ENCODE assay signal across 8 mouse cellular contexts in genomic region chr10:69924845-69925244, GRCm38 (mm10).
DNase-seq lines count a peak whose midpoint lies in the region; ATAC-seq lines count a peak whose summit lies in the region.

No protein-coding gene starts in this region.

- peak overlapping the region; percentile 44 for H3K4me3 ChIP-seq in lung, embryonic 16.5 days (ENCODE audit: low read length)
- peak overlapping the region; percentile 47 for H3K4me3 ChIP-seq in heart, embryonic 16.5 days (ENCODE audit: low read length)
- peak overlapping the region; percentile 38 for H3K4me3 ChIP-seq in limb, embryonic 13.5 days
- 0 out of 2 replicates have a peak overlapping the region, but pooled peaks have one; percentile 0 for H3K4me3 ChIP-seq in neural tube, embryonic 15.5 days (replicated peaks)

- peaks cover 12% of the 10 kb centered on the region for H3K4me1 ChIP-seq in lung, embryonic 16.5 days (replicated peaks; ENCODE audit: control insufficient read depth, insufficient read depth, low read length)
- peaks cover 31% of the 10 kb centered on the region for H3K4me1 ChIP-seq in heart, embryonic 16.5 days (ENCODE audit: control insufficient read depth, insufficient read depth, low read length)
- H3K4me1 ChIP-seq in limb, embryonic 13.5 days: peaks cover 52% of the 10 kb centered on the region
- H3K4me1 ChIP-seq in neural tube, embryonic 15.5 days: peaks cover 30% of the 10 kb centered on the region

- peak overlapping the region; percentile 64 for H3K4me2 ChIP-seq in lung, embryonic 16.5 days (ENCODE audit: low read depth, low read length)
- H3K4me2 ChIP-seq in heart, embryonic 16.5 days (ENCODE audit: low read depth, low read length): peak overlapping the region; percentile 65
- H3K4me2 ChIP-seq in limb, embryonic 13.5 days (replicated peaks): peak overlapping the region; percentile 69
- H3K4me2 ChIP-seq in neural tube, embryonic 15.5 days: peak overlapping the region; percentile 45

- 0 out of 2 replicates have a peak, but pooled peaks have one; percentile 36 for ATAC-seq in lung, embryonic 16.5 days (ENCODE audit: low read depth)
- ATAC-seq in heart, embryonic 16.5 days (replicated peaks; ENCODE audit: extremely low read depth, insufficient read depth, low FRiP score): 0 out of 2 replicates have a peak, but pooled peaks have one; percentile 19
- no peak for ATAC-seq in limb, embryonic 13.5 days (ENCODE audit: low FRiP score, low read depth)
- no peak for ATAC-seq in neural tube, embryonic 15.5 days (ENCODE audit: low FRiP score)

- no peak for DNase-seq in lung, adult 18-20 months
- DNase-seq in thymus, postnatal 4 days: no peak
- no peak for DNase-seq in natural killer cell, adult 2 months (ENCODE audit: low spot score in 2 of 2)
- DNase-seq in spleen, postnatal 10 days (ENCODE audit: low spot score in 2 of 2): no peak

- no peaks in the 10 kb centered on the region for H3K27me3 ChIP-seq in lung, embryonic 16.5 days (ENCODE audit: control insufficient read depth, insufficient read depth, low read depth, low read length)
- H3K27me3 ChIP-seq in heart, embryonic 16.5 days (ENCODE audit: control insufficient read depth, insufficient read depth, low read length): no peaks in the 10 kb centered on the region
- H3K27me3 ChIP-seq in limb, embryonic 13.5 days: no peaks in the 10 kb centered on the region
- no peaks in the 10 kb centered on the region for H3K27me3 ChIP-seq in neural tube, embryonic 15.5 days (replicated peaks)

- H3K9ac ChIP-seq in lung, embryonic 16.5 days (ENCODE audit: low read length): peak overlapping the region; percentile 51
- peak overlapping the region; percentile 63 for H3K9ac ChIP-seq in heart, embryonic 16.5 days (ENCODE audit: low read length)
- H3K9ac ChIP-seq in limb, embryonic 13.5 days: peak overlapping the region; percentile 43; the same call in 1 of the 2 replicates
- H3K9ac ChIP-seq in neural tube, embryonic 15.5 days (replicated peaks): no peak overlapping the region

- H3K36me3 ChIP-seq in lung, embryonic 16.5 days (ENCODE audit: control insufficient read depth, insufficient read depth, low read length): no peaks in the 10 kb centered on the region
- H3K36me3 ChIP-seq in heart, embryonic 16.5 days (ENCODE audit: control insufficient read depth, insufficient read depth): no peaks in the 10 kb centered on the region
- no peaks in the 10 kb centered on the region for H3K36me3 ChIP-seq in limb, embryonic 13.5 days
- peaks cover 6% of the 10 kb centered on the region for H3K36me3 ChIP-seq in neural tube, embryonic 15.5 days

- 4% methylated on average over 14 of the region's 14 CpGs for WGBS in lung, embryonic 16.5 days
- 5% methylated on average over 14 of the region's 14 CpGs for WGBS in heart, embryonic 16.5 days
- WGBS in limb, embryonic 13.5 days: 3% methylated on average over 14 of the region's 14 CpGs
- 7% methylated on average over 14 of the region's 14 CpGs for WGBS in neural tube, embryonic 15.5 days

- peak overlapping the region; percentile 92 for H3K27ac ChIP-seq in lung, embryonic 16.5 days (ENCODE audit: low read length)
- H3K27ac ChIP-seq in heart, embryonic 16.5 days (ENCODE audit: low read length): peak overlapping the region; percentile 89
- H3K27ac ChIP-seq in limb, embryonic 13.5 days: no peak overlapping the region; the same call in 1 of the 2 replicates
- no peak overlapping the region for H3K27ac ChIP-seq in neural tube, embryonic 15.5 days (replicated peaks)

- no peaks in the 10 kb centered on the region for H3K9me3 ChIP-seq in lung, embryonic 16.5 days (ENCODE audit: control insufficient read depth, low read length)
- H3K9me3 ChIP-seq in heart, embryonic 16.5 days (replicated peaks; ENCODE audit: control insufficient read depth, low read length): no peaks in the 10 kb centered on the region
- H3K9me3 ChIP-seq in limb, embryonic 13.5 days: no peaks in the 10 kb centered on the region
- H3K9me3 ChIP-seq in neural tube, embryonic 15.5 days (replicated peaks): no peaks in the 10 kb centered on the region

Comparison
In these comparisons a context has a peak if more than half of its experiments do, and no peak if none do; other contexts are left out.
1. ATAC-seq: peak in lung, embryonic 16.5 days (single experiment) and heart, embryonic 16.5 days (single experiment); none in limb, embryonic 13.5 days (single experiment) and neural tube, embryonic 15.5 days (single experiment).
2. H3K27ac ChIP-seq: peak in lung, embryonic 16.5 days (single experiment) and heart, embryonic 16.5 days (single experiment); none in limb, embryonic 13.5 days (single experiment) and neural tube, embryonic 15.5 days (single experiment).
3. Peak in every context shown above with its lines, with median percentiles within 50 percentile points of each other: H3K4me2 ChIP-seq and H3K4me3 ChIP-seq.